Mouse (Mus musculus) monocyte, adult 2 months (primary cell): ENCODE measurements around the gene Tmem206.

ENCODE experiments used
- DNase-seq, 2 experiments: peaks; one replicate each; pipeline ENCODE4 v3.0.0; 2022; ENCODE audit warnings: low spot score in 2 of 2, low read depth in 1 of 2

Tmem206 gene

GRCm38 (mm10) chr1:191350355-191350754 lies 24.6 kb downstream of the Tmem206 start:
- no peak for DNase-seq

GRCm38 (mm10) chr1:191352786-191353488 lies 27.2 kb downstream of the Tmem206 start:
- DNase-seq: no peak

- no peak for DNase-seq
Measured at GRCm38 (mm10) chr1:191353836-191354235, 28.1 kb downstream of the Tmem206 start.

- DNase-seq: no peak
Measured at GRCm38 (mm10) chr1:191356936-191357335, 31.2 kb downstream of the Tmem206 start.

- no peak for DNase-seq
Measured at GRCm38 (mm10) chr1:191359478-191359877, 33.8 kb downstream of the Tmem206 start.

- no peak for DNase-seq
Measured at GRCm38 (mm10) chr1:191362412-191362811, 36.7 kb downstream of the Tmem206 start.

- no peak for DNase-seq
Measured at GRCm38 (mm10) chr1:191364477-191364876, 38.8 kb downstream of the Tmem206 start.

GRCm38 (mm10) chr1:191368193-191368592 lies 42.5 kb downstream of the Tmem206 start:
- DNase-seq: no peak

GRCm38 (mm10) chr1:191369140-191369539 lies 43.4 kb downstream of the Tmem206 start:
- DNase-seq: no peak

- no peak for DNase-seq
Measured at GRCm38 (mm10) chr1:191374993-191375643, 49.4 kb downstream of the Tmem206 start.

- DNase-seq: no peak
Measured at GRCm38 (mm10) chr1:191375644-191375998, 49.9 kb downstream of the Tmem206 start.

- DNase-seq: no peak
Measured at GRCm38 (mm10) chr1:191378080-191378479, 52.4 kb downstream of the Tmem206 start.

GRCm38 (mm10) chr1:191380843-191381242 lies 55.1 kb downstream of the Tmem206 start:
- no peak for DNase-seq

- DNase-seq: no peak
Measured at GRCm38 (mm10) chr1:191381955-191382736, 56.4 kb downstream of the Tmem206 start.

GRCm38 (mm10) chr1:191384786-191385430 lies 59.2 kb downstream of the Tmem206 start:
- DNase-seq: no peak

- peak; percentile 9 to 28 for DNase-seq
Measured at GRCm38 (mm10) chr1:191391311-191391710, 65.6 kb downstream of the Tmem206 start.

- no peak for DNase-seq
Measured at GRCm38 (mm10) chr1:191393536-191393935, 67.8 kb downstream of the Tmem206 start.

- DNase-seq: no peak
Measured at GRCm38 (mm10) chr1:191394126-191394525, 68.4 kb downstream of the Tmem206 start.

GRCm38 (mm10) chr1:191395200-191395599 lies 69.5 kb downstream of the Tmem206 start:
- DNase-seq: no peak

GRCm38 (mm10) chr1:191395871-191396433 lies 70.2 kb downstream of the Tmem206 start:
- DNase-seq: peak in 1 of 2 experiments; percentile 38

GRCm38 (mm10) chr1:191396446-191396845 lies 70.7 kb downstream of the Tmem206 start:
- no peak for DNase-seq
